In genomic region chr15:81842275-81842674, GRCm38 (mm10) we compare ENCODE assay signal across 20 mouse cellular contexts.
"Had no signal": no experiment of that assay in that cellular context is flagged by ENCODE, and none has a peak within 500 bp of the region (broad histone marks: within the 10 kb centered on the region; RNA-seq: fewer than 3 reads in every experiment).

No protein-coding gene starts in this region.

- ATAC-seq: liver, postnatal 0 days; lung, postnatal 0 days; midbrain, embryonic 15.5 days had no signal

- H3K27ac ChIP-seq: limb, embryonic 12.5 days; limb, embryonic 15.5 days; liver, embryonic 14.5 days; macrophage; midbrain, embryonic 10.5 days; midbrain, embryonic 15.5 days; neural tube, embryonic 12.5 days; neural tube, embryonic 15.5 days had no signal

- H3K4me3 ChIP-seq: limb, embryonic 12.5 days; limb, embryonic 15.5 days; megakaryocyte, embryonic 14.5 days; midbrain, embryonic 10.5 days; midbrain, embryonic 15.5 days; neural tube, embryonic 12.5 days; neural tube, embryonic 15.5 days had no signal

- H3K4me1 ChIP-seq: limb, embryonic 12.5 days; midbrain, embryonic 15.5 days; neural tube, embryonic 12.5 days had no signal

- DNase-seq: kidney, adult 9 months; kidney, postnatal 14 days; kidney, postnatal 4 days; left cerebral cortex, postnatal 4 days; liver, postnatal 0 days; lung, embryonic 14.5 days; right cerebral cortex, adult 18-20 months; right cerebral cortex, postnatal 25 days; thymus, adult 18-20 months; thymus, postnatal 36 days had no signal
